10 mouse cellular contexts compared by ENCODE assay signal in genomic region chr13:44581947-44582766, GRCm38 (mm10).
DNase-seq lines count a peak whose midpoint lies in the region; ATAC-seq and TF ChIP-seq lines count a peak whose summit lies in the region.
"Had no signal": no experiment of that assay in that cellular context is flagged by ENCODE, and none has a peak within 500 bp of the region (broad histone marks: within the 10 kb centered on the region; RNA-seq: fewer than 3 reads in every experiment).

No protein-coding gene starts in this region.

- 49% methylated on average over 23 of the region's 23 CpGs for WGBS in heart, adult 2 months
- WGBS in forebrain, embryonic 14.5 days = 14% methylated on average over 23 of the region's 23 CpGs
- WGBS in limb, embryonic 11.5 days = 12% methylated on average over 23 of the region's 23 CpGs

- peaks cover 5% of the 10 kb centered on the region; the same call in 1 of the 2 replicates for H3K9me3 ChIP-seq in forebrain, embryonic 14.5 days (replicated peaks; ENCODE audit: control insufficient read depth, low read length)
- no peaks in the 10 kb centered on the region for H3K9me3 ChIP-seq in limb, embryonic 11.5 days (ENCODE audit: control insufficient read depth, low read length)
- H3K9me3 ChIP-seq: stomach, embryonic 15.5 days had no signal

- no peaks in the 10 kb centered on the region for H3K4me1 ChIP-seq in heart, adult 2 months (ENCODE audit: control insufficient read depth, insufficient read depth, low read length)
- peaks cover 20% of the 10 kb centered on the region for H3K4me1 ChIP-seq in forebrain, embryonic 14.5 days (ENCODE audit: control insufficient read depth, insufficient read depth, low read length)
- peaks cover 18% of the 10 kb centered on the region for H3K4me1 ChIP-seq in limb, embryonic 11.5 days (ENCODE audit: control insufficient read depth, insufficient read depth, low read length)

- DNase-seq in heart, adult 2 months = peak; percentile 21 to 28
- DNase-seq in heart, postnatal 25 days (ENCODE audit: low spot score) = no peak
- peak; percentile 25 for DNase-seq in forebrain, embryonic 14.5 days (ENCODE audit: low spot score)
- peak; percentile 47 for DNase-seq in limb, embryonic 11.5 days (ENCODE audit: low spot score)
- DNase-seq in naive thymus-derived CD4-positive, alpha-beta T cell, adult 2 months (ENCODE audit: low read depth) = peak; percentile 17
- no peak for DNase-seq in yolk sac, embryonic 10.5 days (ENCODE audit: low spot score)
- DNase-seq in kidney, postnatal 10 days = no peak
- DNase-seq in urinary bladder, postnatal 14 days (ENCODE audit: low spot score) = no peak

- intact Hi-C loops in heart, adult 2 months (cut with DNase I) = no loop called here
- intact Hi-C loops in heart, postnatal 25 days (cut with DNase I) = no loop called here

- no peaks in the 10 kb centered on the region for H3K36me3 ChIP-seq in heart, adult 2 months (ENCODE audit: control insufficient read depth, insufficient read depth, low read length)
- no peaks in the 10 kb centered on the region for H3K36me3 ChIP-seq in forebrain, embryonic 14.5 days (ENCODE audit: control insufficient read depth, insufficient read depth, low read length)
- H3K36me3 ChIP-seq in limb, embryonic 11.5 days (ENCODE audit: control insufficient read depth, insufficient read depth, low read length) = no peaks in the 10 kb centered on the region
- H3K36me3 ChIP-seq: stomach, embryonic 15.5 days had no signal

- 0 out of 2 replicates have a peak, but pooled peaks have one; percentile 20 for ATAC-seq in forebrain, embryonic 14.5 days
- ATAC-seq in limb, embryonic 11.5 days (ENCODE audit: insufficient number of reproducible peaks, low FRiP score, low TSS enrichment, low read depth) = no peak

- peak overlapping the region; percentile 35; the same call in 1 of the 2 replicates for H3K9ac ChIP-seq in heart, adult 2 months (ENCODE audit: low read depth, low read length)
- peak overlapping the region; percentile 43; the same call in 1 of the 2 replicates for H3K9ac ChIP-seq in forebrain, embryonic 14.5 days (ENCODE audit: low read length)
- H3K9ac ChIP-seq in limb, embryonic 11.5 days (ENCODE audit: low read length) = no peak overlapping the region
- H3K9ac ChIP-seq: stomach, embryonic 15.5 days had no signal

- no peak for TF ChIP-seq POLR2A in heart, adult 2 months (IDR thresholded peaks at IDR 0.05; ENCODE audit: insufficient read depth, low read depth, low read length)

- H3K27me3 ChIP-seq in heart, adult 2 months (ENCODE audit: control insufficient read depth, insufficient read depth, low read length) = no peaks in the 10 kb centered on the region
- H3K27me3 ChIP-seq in forebrain, embryonic 14.5 days (replicated peaks; ENCODE audit: control insufficient read depth, insufficient read depth, low read length) = no peaks in the 10 kb centered on the region
- H3K27me3 ChIP-seq in limb, embryonic 11.5 days (ENCODE audit: control insufficient read depth, insufficient read depth, low read length) = no peaks in the 10 kb centered on the region
- H3K27me3 ChIP-seq: stomach, embryonic 15.5 days had no signal

- peak overlapping the region; percentile 73 for H3K27ac ChIP-seq in heart, adult 2 months
- H3K27ac ChIP-seq in forebrain, embryonic 14.5 days (ENCODE audit: low read depth, low read length) = no peak overlapping the region
- no peak overlapping the region for H3K27ac ChIP-seq in limb, embryonic 11.5 days (replicated peaks; ENCODE audit: low read depth, low read length)
- H3K27ac ChIP-seq: macrophage; stomach, embryonic 15.5 days had no signal

- no peak for TF ChIP-seq CTCF in heart, adult 2 months (IDR thresholded peaks at IDR 0.05)

- no peaks in the 10 kb centered on the region for H3K79me2 ChIP-seq in heart, adult 2 months (replicated peaks; ENCODE audit: control insufficient read depth, insufficient read depth, low read length)

- no peak for TF ChIP-seq EP300 in heart, adult 2 months (IDR thresholded peaks at IDR 0.05; ENCODE audit: insufficient read depth, low read depth, low read length)

- H3K4me3 ChIP-seq in heart, adult 2 months = peak overlapping the region; percentile 27; the same call in 1 of the 2 replicates
- H3K4me3 ChIP-seq in forebrain, embryonic 14.5 days (ENCODE audit: low read depth, low read length) = no peak overlapping the region
- H3K4me3 ChIP-seq in limb, embryonic 11.5 days (ENCODE audit: low read depth, low read length) = no peak overlapping the region
- H3K4me3 ChIP-seq: stomach, embryonic 15.5 days had no signal

- H3K4me2 ChIP-seq in forebrain, embryonic 14.5 days (ENCODE audit: low read length) = peak overlapping the region; percentile 45
- H3K4me2 ChIP-seq in limb, embryonic 11.5 days (ENCODE audit: low read depth, severe bottlenecking) = peak overlapping the region; percentile 24; the same call in 1 of the 2 replicates
- H3K4me2 ChIP-seq: stomach, embryonic 15.5 days had no signal

Comparison
In these comparisons a context has a peak if more than half of its experiments do, and no peak if none do; other contexts are left out.
1. DNase-seq: peak in heart, adult 2 months (2 of 2), forebrain, embryonic 14.5 days (single experiment), limb, embryonic 11.5 days (single experiment) and naive thymus-derived CD4-positive, alpha-beta T cell, adult 2 months (single experiment); none in heart, postnatal 25 days (single experiment), yolk sac, embryonic 10.5 days (single experiment), kidney, postnatal 10 days (single experiment) and urinary bladder, postnatal 14 days (single experiment).